Mouse (Mus musculus): Measurements from ENCODE around the gene Ubxn11. TPM values are rescaled to one million over a fixed set of nuclear protein-coding genes. Genes with fewer than 3 reads are reported as not detected.

Ubxn11 gene
- total and polyA plus RNA-seq, 3 experiments = 5.4 to 11.9 TPM; not detected in 1

GRCm38 (mm10) chr4:134112403-134112802 lies 10.0 kb downstream of the Ubxn11 start:
- H3K79me2 ChIP-seq (ENCODE audit: control insufficient read depth, insufficient read depth, low read length, poor library complexity) = no peaks in the 10 kb centered on the region
- H3K27ac ChIP-seq (ENCODE audit: control insufficient read depth, low read depth, low read length) = no peak overlapping the region
- no peaks in the 10 kb centered on the region for H3K9me3 ChIP-seq (replicated peaks; ENCODE audit: insufficient read depth, low read length)
- H3K9ac ChIP-seq (ENCODE audit: control insufficient read depth, low read depth, low read length, poor library complexity, severe bottlenecking) = no peak overlapping the region
- no peak for DNase-seq (ENCODE audit: low read depth, low spot score)
- H3K4me1 ChIP-seq (ENCODE audit: control insufficient read depth in 1 of 2, insufficient read depth in 2 of 2, low read length in 2 of 2) = peaks cover 6 to 27% of the 10 kb centered on the region in 2 experiments
- H3K4me3 ChIP-seq (ENCODE audit: control insufficient read depth in 1 of 2, insufficient read depth in 1 of 2, low read depth in 2 of 2, low read length in 2 of 2) = no peak overlapping the region
- TF ChIP-seq ELF1 (IDR thresholded peaks at IDR 0.05; ENCODE audit: low read depth, low read length) (no peak), MYC (IDR thresholded peaks at IDR 0.05; ENCODE audit: low read depth, low read length) (no peak), UBTF (IDR thresholded peaks at IDR 0.05; ENCODE audit: borderline replicate concordance, insufficient read depth, low read depth, low read length) (no peak), MYB (IDR thresholded peaks at IDR 0.05; ENCODE audit: low read depth, low read length) (no peak), CHD1 (IDR thresholded peaks at IDR 0.05; ENCODE audit: low read depth, low read length) (no peak), ZNF384 (IDR thresholded peaks at IDR 0.05; ENCODE audit: low read depth, low read length) (no peak), NELFE (IDR thresholded peaks at IDR 0.05; ENCODE audit: low read depth, low read length) (no peak), HCFC1 (IDR thresholded peaks at IDR 0.05; ENCODE audit: low read depth, low read length) (no peak), KAT2A (conservative IDR thresholded peaks at IDR 0.05; ENCODE audit: low read depth, low read length) (no peak), ZKSCAN1 (IDR thresholded peaks at IDR 0.05; ENCODE audit: low read depth, low read length) (no peak)
- peaks cover 0 to 13% of the 10 kb centered on the region in 2 experiments; a peak in 2 of 4 replicates for H3K36me3 ChIP-seq (ENCODE audit: control insufficient read depth in 1 of 2, insufficient read depth in 2 of 2, low read length in 2 of 2)
- no peaks in the 10 kb centered on the region for H3K27me3 ChIP-seq (ENCODE audit: control insufficient read depth in 1 of 2, insufficient read depth in 2 of 2, low read length in 2 of 2)

- H3K79me2 ChIP-seq (ENCODE audit: control insufficient read depth, insufficient read depth, low read length, poor library complexity) = no peaks in the 10 kb centered on the region
- H3K27me3 ChIP-seq (ENCODE audit: control insufficient read depth in 1 of 2, insufficient read depth in 2 of 2, low read length in 2 of 2) = no peaks in the 10 kb centered on the region
- peaks cover 7 to 29% of the 10 kb centered on the region in 2 experiments for H3K4me1 ChIP-seq (ENCODE audit: control insufficient read depth in 1 of 2, insufficient read depth in 2 of 2, low read length in 2 of 2)
- no peak overlapping the region for H3K27ac ChIP-seq (ENCODE audit: control insufficient read depth, low read depth, low read length)
- no peak overlapping the region for H3K4me3 ChIP-seq (ENCODE audit: control insufficient read depth in 1 of 2, insufficient read depth in 1 of 2, low read depth in 2 of 2, low read length in 2 of 2)
- no peak for DNase-seq (ENCODE audit: low read depth, low spot score)
- TF ChIP-seq TBP (IDR thresholded peaks at IDR 0.05; ENCODE audit: low read depth, low read length) (no peak), GABPA (IDR thresholded peaks at IDR 0.05; ENCODE audit: low read depth, low read length) (no peak), ZKSCAN1 (IDR thresholded peaks at IDR 0.05; ENCODE audit: low read depth, low read length) (no peak), SMC3 (IDR thresholded peaks at IDR 0.05; ENCODE audit: low read depth, low read length) (no peak), MXI1 (IDR thresholded peaks at IDR 0.05; ENCODE audit: low read depth, low read length) (no peak), CHD2 (IDR thresholded peaks at IDR 0.05; ENCODE audit: low read length) (no peak), POLR2AphosphoS2 (IDR thresholded peaks at IDR 0.05; ENCODE audit: low read length) (no peak), EP300 (IDR thresholded peaks at IDR 0.05; ENCODE audit: low read depth in 1 of 2, low read length in 2 of 2) (no peak), USF1 (IDR thresholded peaks at IDR 0.05; ENCODE audit: low read depth, low read length) (no peak), MYB (IDR thresholded peaks at IDR 0.05; ENCODE audit: low read depth, low read length) (no peak), JUND (IDR thresholded peaks at IDR 0.05; ENCODE audit: low read depth, low read length) (no peak), RCOR1 (IDR thresholded peaks at IDR 0.05; ENCODE audit: low read depth, low read length) (no peak), CHD1 (IDR thresholded peaks at IDR 0.05; ENCODE audit: low read depth, low read length) (no peak)
- peaks cover 0 to 13% of the 10 kb centered on the region in 2 experiments; a peak in 2 of 4 replicates for H3K36me3 ChIP-seq (ENCODE audit: control insufficient read depth in 1 of 2, insufficient read depth in 2 of 2, low read length in 2 of 2)
- no peaks in the 10 kb centered on the region for H3K9me3 ChIP-seq (replicated peaks; ENCODE audit: insufficient read depth, low read length)
- H3K9ac ChIP-seq (ENCODE audit: control insufficient read depth, low read depth, low read length, poor library complexity, severe bottlenecking) = no peak overlapping the region
These were observed 11.1 kb downstream of the Ubxn11 start for GRCm38 (mm10) chr4:134113356-134113994.

Measured in MEL (cell line).